Mouse (Mus musculus) midbrain, embryonic 13.5 days (tissue): Measurements from ENCODE around the gene Adamts8. TPM values are rescaled to one million over a fixed set of nuclear protein-coding genes. Genes with fewer than 3 reads are reported as not detected.
A peak's percentile ranks its signal among the peaks of the same experiment; 100 is the strongest.

Source experiments
- ATAC-seq: fragments of 200-750 bp; cut with Nextera tagmentation; 2 replicates; pipeline ENCODE4 v1.8.0; 2017; ENCODE audit warnings: mild to moderate bottlenecking, moderate TSS enrichment, moderate library complexity
- H3K27ac ChIP-seq: fragments of 300-500 bp; sonication (generic); 2 replicates; pipeline ENCODE4 v1.5.1; 2015; ENCODE audit warnings: inconsistent platforms, mild to moderate bottlenecking, moderate library complexity
- H3K27me3 ChIP-seq: fragments of 300-500 bp; sonication (generic); 2 replicates; pipeline ENCODE4 v1.6.1; 2015; ENCODE audit warnings: mild to moderate bottlenecking, inconsistent platforms
- H3K36me3 ChIP-seq: fragments of 300-500 bp; sonication (generic); 2 replicates; pipeline ENCODE4 v1.6.1; 2015; ENCODE audit warnings: mild to moderate bottlenecking, inconsistent platforms
- H3K4me1 ChIP-seq: fragments of 300-500 bp; sonication (generic); replicated peaks from 2 replicates; pipeline ENCODE4 v1.6.1; 2015; ENCODE audit warnings: inconsistent platforms
- H3K4me2 ChIP-seq: fragments of 300-500 bp; sonication (generic); replicated peaks from 2 replicates; pipeline ENCODE4 v1.6.1; 2015; ENCODE audit warnings: moderate library complexity, mild to moderate bottlenecking, inconsistent platforms
- H3K4me3 ChIP-seq: fragments of 300-500 bp; sonication (generic); replicated peaks from 2 replicates; pipeline ENCODE4 v1.5.1; 2015; ENCODE audit warnings: mild to moderate bottlenecking, inconsistent platforms
- H3K9ac ChIP-seq: fragments of 300-500 bp; sonication (generic); replicated peaks from 2 replicates; pipeline ENCODE4 v1.6.1; 2015; ENCODE audit warnings: mild to moderate bottlenecking, inconsistent platforms
- H3K9me3 ChIP-seq: fragments of 300-500 bp; sonication (generic); 2 replicates; pipeline ENCODE4 v1.6.1; 2016; ENCODE audit warnings: mild to moderate bottlenecking, inconsistent platforms
- WGBS: fragments of 180-500 bp; shearing (Covaris S2); methylation state at CpG from one replicate; pipeline ENCODE4 v1.1.7; 2015; 5-methylcytosine and 5-hydroxymethylcytosine counted together
- polyA plus RNA-seq: library from polyadenylated mRNA; unstranded; fragments of >200 nt; fragmentation: Nextera tagmentation; extraction: Ambion mirVana; gene quantifications from 2 replicates; pipeline ENCODE4 v1.2.1, GENCODE M21; 2015

Adamts8 gene
- polyA plus RNA-seq, 1 experiment from 2014 or later = 0.96 TPM

GRCm38 (mm10) chr9:30932346-30932745 is 10.0 kb upstream of the Adamts8 start:
- no peaks in the 10 kb centered on the region for H3K9me3 ChIP-seq
- no peaks in the 10 kb centered on the region for H3K27me3 ChIP-seq
- H3K9ac ChIP-seq = no peak overlapping the region
- WGBS = 84% methylated on average over 4 of the region's 4 CpGs
- H3K36me3 ChIP-seq = no peaks in the 10 kb centered on the region
- H3K4me3 ChIP-seq = no peak overlapping the region
- H3K27ac ChIP-seq = no peak overlapping the region
- H3K4me1 ChIP-seq = no peaks in the 10 kb centered on the region
- ATAC-seq = no peak
- no peak overlapping the region for H3K4me2 ChIP-seq

- Histone ChIP-seq H3K27ac (no peak overlapping the region), H3K9me3 (no peaks in the 10 kb centered on the region), H3K4me3 (no peak overlapping the region), H3K27me3 (no peaks in the 10 kb centered on the region), H3K4me1 (no peaks in the 10 kb centered on the region), H3K9ac (no peak overlapping the region), H3K36me3 (no peaks in the 10 kb centered on the region), H3K4me2 (no peak overlapping the region)
- no peak for ATAC-seq
- whole genome bisulfite sequencing = 70% methylated on average over 6 of the region's 6 CpGs
Measured at GRCm38 (mm10) chr9:30934827-30935226, 7.5 kb upstream of the Adamts8 start.

DNA sequence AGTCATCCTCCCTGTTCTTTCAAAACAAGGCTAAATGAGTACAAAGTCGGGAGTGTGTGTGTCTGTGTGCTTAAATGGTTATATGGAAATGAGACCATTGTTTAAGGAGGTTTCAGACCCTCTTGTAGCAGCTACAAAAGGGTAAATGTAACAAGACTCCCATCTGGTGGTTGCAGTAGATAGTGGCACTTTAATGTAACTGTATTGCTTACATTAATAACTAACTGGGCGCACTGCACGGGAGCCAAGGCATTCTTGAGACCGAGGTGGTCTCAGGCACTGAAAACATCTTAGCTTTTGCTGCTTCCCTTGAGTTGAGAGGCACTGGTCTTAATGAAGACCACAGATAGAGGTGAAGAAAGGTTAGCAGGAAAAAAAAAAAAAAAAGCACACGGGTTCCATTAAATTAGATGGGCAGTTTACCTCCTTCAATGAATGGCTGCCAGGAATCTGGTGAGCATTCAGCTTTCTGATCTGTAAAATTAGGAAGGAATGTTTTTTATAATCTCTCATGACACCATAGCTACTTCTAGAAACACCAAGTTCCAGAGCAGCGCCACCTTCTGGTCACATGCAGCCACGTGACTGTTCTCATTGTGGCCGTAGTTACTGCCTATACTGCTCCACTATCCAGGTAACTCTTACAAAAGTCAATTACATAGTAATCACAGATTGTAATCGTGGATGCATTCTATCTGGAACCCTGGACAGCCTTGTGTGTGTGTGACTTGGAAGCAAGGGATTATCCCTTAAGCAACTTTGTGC is 5.5 kb upstream of the Adamts8 start:
- Histone ChIP-seq H3K9me3 (no peaks in the 10 kb centered on the region), H3K27me3 (peaks cover 15% of the 10 kb centered on the region), H3K36me3 (no peaks in the 10 kb centered on the region), H3K9ac (no peak overlapping the region), H3K4me3 (no peak overlapping the region), H3K27ac (no peak overlapping the region), H3K4me2 (no peak overlapping the region), H3K4me1 (peaks cover under 1% of the 10 kb centered on the region)
- WGBS = 41% methylated on average over 9 of the region's 9 CpGs
- ATAC-seq = peak; percentile 66; the same call in 1 of the 2 replicates

- 7% methylated on average over 6 of the region's 6 CpGs for WGBS
- H3K4me3 ChIP-seq = no peak overlapping the region
- no peaks in the 10 kb centered on the region for H3K9me3 ChIP-seq
- H3K27me3 ChIP-seq = peaks cover 40% of the 10 kb centered on the region
- H3K4me1 ChIP-seq = peaks cover 14% of the 10 kb centered on the region
- peak; percentile 20; the same call in 1 of the 2 replicates for ATAC-seq
- H3K4me2 ChIP-seq = no peak overlapping the region
- H3K27ac ChIP-seq = no peak overlapping the region
- no peaks in the 10 kb centered on the region for H3K36me3 ChIP-seq
- no peak overlapping the region for H3K9ac ChIP-seq
Measured at GRCm38 (mm10) chr9:30940328-30940727, 2.0 kb upstream of the Adamts8 start.

DNA sequence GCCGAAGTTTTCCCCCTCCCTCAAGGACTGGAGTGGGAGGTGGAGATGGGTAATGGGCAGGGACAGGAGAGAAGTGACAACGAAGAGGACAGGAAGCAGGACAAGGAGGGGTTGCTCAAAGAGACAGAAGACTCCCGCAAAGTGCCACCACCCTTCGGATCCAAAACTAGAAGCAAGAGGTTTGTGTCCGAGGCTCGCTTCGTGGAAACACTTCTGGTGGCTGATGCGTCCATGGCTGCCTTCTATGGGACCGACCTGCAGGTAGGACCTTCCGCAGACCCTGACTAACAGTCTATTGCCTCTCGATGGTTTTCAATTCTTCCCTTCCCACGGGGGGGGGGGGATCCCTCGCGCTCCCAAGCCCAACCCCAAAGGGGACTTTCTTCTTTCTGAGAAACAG is 979 bp downstream of the Adamts8 start:
- Histone ChIP-seq H3K36me3 (no peaks in the 10 kb centered on the region), H3K4me2 (peak overlapping the region; percentile 98), H3K27ac (no peak overlapping the region), H3K27me3 (peaks cover 48% of the 10 kb centered on the region), H3K9me3 (no peaks in the 10 kb centered on the region), H3K4me3 (peak overlapping the region; percentile 71), H3K4me1 (peaks cover 14% of the 10 kb centered on the region), H3K9ac (peak overlapping the region; percentile 76)
- 3% methylated on average over 14 of the region's 14 CpGs for WGBS
- ATAC-seq = peak; percentile 13

- H3K9ac ChIP-seq = no peak overlapping the region
- WGBS = 15% methylated on average over 1 of the region's 1 CpGs
- no peaks in the 10 kb centered on the region for H3K9me3 ChIP-seq
- no peak for ATAC-seq
- peaks cover 48% of the 10 kb centered on the region for H3K27me3 ChIP-seq
- no peak overlapping the region for H3K27ac ChIP-seq
- no peak overlapping the region for H3K4me3 ChIP-seq
- no peaks in the 10 kb centered on the region for H3K36me3 ChIP-seq
- H3K4me2 ChIP-seq = no peak overlapping the region
- H3K4me1 ChIP-seq = peaks cover 14% of the 10 kb centered on the region
Measured at GRCm38 (mm10) chr9:30944234-30944633, 1.9 kb downstream of the Adamts8 start.

DNA sequence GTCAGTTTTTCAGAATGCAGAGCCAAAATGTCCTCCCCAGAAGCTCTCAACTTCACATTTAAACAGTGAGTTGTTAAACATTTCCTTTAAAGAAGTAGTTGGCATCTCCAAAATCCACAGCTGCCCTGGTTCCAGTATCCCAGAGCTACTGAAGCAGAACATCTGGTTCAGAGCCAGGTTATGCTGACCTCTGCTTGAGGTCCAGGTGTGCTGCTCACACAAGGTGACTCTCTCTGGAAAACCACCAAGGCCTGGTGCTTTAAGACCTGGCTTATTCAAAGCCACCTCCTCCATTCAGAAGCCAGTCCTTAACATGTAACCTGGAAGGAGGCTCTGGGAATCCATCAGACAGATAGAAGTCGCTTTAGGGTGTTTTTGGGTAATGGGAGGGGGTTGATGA is 2.9 kb downstream of the Adamts8 start:
- H3K9ac ChIP-seq = no peak overlapping the region
- peaks cover 14% of the 10 kb centered on the region for H3K4me1 ChIP-seq
- no peak overlapping the region for H3K4me3 ChIP-seq
- H3K4me2 ChIP-seq = no peak overlapping the region
- 62% methylated on average over 1 of the region's 1 CpGs for WGBS
- H3K36me3 ChIP-seq = no peaks in the 10 kb centered on the region
- no peak overlapping the region for H3K27ac ChIP-seq
- H3K27me3 ChIP-seq = peaks cover 48% of the 10 kb centered on the region
- H3K9me3 ChIP-seq = no peaks in the 10 kb centered on the region
- ATAC-seq = no peak

GRCm38 (mm10) chr9:30949422-30949821 is 7.1 kb downstream of the Adamts8 start:
- WGBS = 92% methylated on average over 3 of the region's 3 CpGs
- Histone ChIP-seq H3K27me3 (peaks cover 17% of the 10 kb centered on the region), H3K9ac (no peak overlapping the region), H3K9me3 (no peaks in the 10 kb centered on the region), H3K27ac (no peak overlapping the region), H3K4me2 (no peak overlapping the region), H3K36me3 (no peaks in the 10 kb centered on the region), H3K4me1 (no peaks in the 10 kb centered on the region), H3K4me3 (no peak overlapping the region)
- no peak for ATAC-seq

DNA sequence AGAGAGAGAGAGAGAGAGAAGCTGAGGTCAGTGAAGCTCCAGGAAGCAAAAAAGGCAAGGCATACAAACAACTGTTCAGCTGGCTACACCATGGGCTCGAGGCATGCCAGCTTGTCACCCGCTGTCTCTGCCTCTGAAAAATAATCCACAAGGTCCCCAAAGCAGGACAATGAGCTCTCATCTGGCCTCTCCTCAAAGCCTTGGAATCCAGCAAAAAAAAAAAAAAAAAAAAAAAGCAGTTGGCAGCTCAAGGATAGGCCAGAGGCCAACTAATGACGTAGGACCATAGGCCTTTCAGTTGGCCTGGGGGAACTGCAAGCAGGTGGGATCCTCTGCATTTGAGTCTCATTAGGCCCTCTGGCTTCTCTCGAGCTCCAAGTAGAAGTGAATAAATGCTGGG is 7.6 kb downstream of the Adamts8 start:
- H3K4me1 ChIP-seq = no peaks in the 10 kb centered on the region
- no peaks in the 10 kb centered on the region for H3K9me3 ChIP-seq
- H3K9ac ChIP-seq = no peak overlapping the region
- H3K4me2 ChIP-seq = no peak overlapping the region
- no peaks in the 10 kb centered on the region for H3K36me3 ChIP-seq
- H3K27me3 ChIP-seq = peaks cover 11% of the 10 kb centered on the region
- no peak overlapping the region for H3K27ac ChIP-seq
- ATAC-seq = no peak
- no peak overlapping the region for H3K4me3 ChIP-seq
- WGBS = 75% methylated on average over 4 of the region's 4 CpGs

GRCm38 (mm10) chr9:30950592-30950991 is 8.2 kb downstream of the Adamts8 start:
- no peak overlapping the region for H3K9ac ChIP-seq
- H3K36me3 ChIP-seq = no peaks in the 10 kb centered on the region
- peaks cover 5% of the 10 kb centered on the region; the same call in 1 of the 2 replicates for H3K27me3 ChIP-seq
- no peaks in the 10 kb centered on the region for H3K4me1 ChIP-seq
- H3K9me3 ChIP-seq = no peaks in the 10 kb centered on the region
- H3K4me3 ChIP-seq = no peak overlapping the region
- no peak overlapping the region for H3K27ac ChIP-seq
- ATAC-seq = no peak
- WGBS = 84% methylated on average over 4 of the region's 4 CpGs
- H3K4me2 ChIP-seq = no peak overlapping the region

DNA sequence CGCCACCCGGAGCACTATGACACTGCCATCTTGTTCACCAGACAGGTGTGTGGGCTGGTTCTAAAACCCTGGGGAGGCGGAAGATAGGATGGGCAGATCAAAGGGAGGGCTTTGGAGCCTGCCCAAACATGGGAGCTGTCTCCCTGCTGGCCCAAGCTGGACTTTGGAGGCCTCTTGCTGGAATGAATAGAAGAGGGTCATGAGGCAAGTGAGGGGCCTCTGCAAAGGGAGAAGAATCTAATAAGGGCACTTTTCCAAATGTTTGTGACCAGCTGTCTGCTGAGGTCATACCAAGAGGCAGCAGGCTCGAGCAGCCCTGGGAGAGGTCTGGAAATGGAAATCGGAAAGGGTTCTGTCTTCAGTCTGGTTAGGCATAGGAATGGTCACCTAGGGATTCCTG is 9.1 kb downstream of the Adamts8 start:
- no peak overlapping the region for H3K27ac ChIP-seq
- ATAC-seq = no peak
- H3K4me1 ChIP-seq = no peaks in the 10 kb centered on the region
- no peaks in the 10 kb centered on the region for H3K9me3 ChIP-seq
- no peaks in the 10 kb centered on the region for H3K27me3 ChIP-seq
- no peak overlapping the region for H3K9ac ChIP-seq
- no peak overlapping the region for H3K4me3 ChIP-seq
- no peaks in the 10 kb centered on the region for H3K36me3 ChIP-seq
- WGBS = 86% methylated on average over 5 of the region's 5 CpGs
- H3K4me2 ChIP-seq = no peak overlapping the region

- H3K36me3 ChIP-seq = no peaks in the 10 kb centered on the region
- H3K4me1 ChIP-seq = no peaks in the 10 kb centered on the region
- 56% methylated on average over 8 of the region's 8 CpGs for WGBS
- no peaks in the 10 kb centered on the region for H3K27me3 ChIP-seq
- H3K4me2 ChIP-seq = no peak overlapping the region
- H3K9me3 ChIP-seq = no peaks in the 10 kb centered on the region
- H3K9ac ChIP-seq = no peak overlapping the region
- ATAC-seq = no peak
- H3K4me3 ChIP-seq = no peak overlapping the region
- no peak overlapping the region for H3K27ac ChIP-seq
Measured at GRCm38 (mm10) chr9:30953287-30953686, 10.9 kb downstream of the Adamts8 start.

GRCm38 (mm10) chr9:30955246-30955645 is 12.9 kb downstream of the Adamts8 start:
- H3K27me3 ChIP-seq = no peaks in the 10 kb centered on the region
- WGBS = 93% methylated on average over 9 of the region's 9 CpGs

More at GRCm38 (mm10) chr9:30955246-30955645, 12.9 kb downstream of the Adamts8 start:
- H3K4me1 ChIP-seq = no peaks in the 10 kb centered on the region
- no peak overlapping the region for H3K4me3 ChIP-seq
- no peak overlapping the region for H3K9ac ChIP-seq
- H3K9me3 ChIP-seq = no peaks in the 10 kb centered on the region
- no peak for ATAC-seq
- no peaks in the 10 kb centered on the region for H3K36me3 ChIP-seq
- H3K4me2 ChIP-seq = no peak overlapping the region
- no peak overlapping the region for H3K27ac ChIP-seq
